Mouse (Mus musculus): ENCODE data around the gene Idi1.
"Not testable (repeated sequence)": the region's sequence is repeated elsewhere in the genome, so short reads cannot be mapped to it uniquely, and the experiment has no call there.

The Idi1 gene

DNA sequence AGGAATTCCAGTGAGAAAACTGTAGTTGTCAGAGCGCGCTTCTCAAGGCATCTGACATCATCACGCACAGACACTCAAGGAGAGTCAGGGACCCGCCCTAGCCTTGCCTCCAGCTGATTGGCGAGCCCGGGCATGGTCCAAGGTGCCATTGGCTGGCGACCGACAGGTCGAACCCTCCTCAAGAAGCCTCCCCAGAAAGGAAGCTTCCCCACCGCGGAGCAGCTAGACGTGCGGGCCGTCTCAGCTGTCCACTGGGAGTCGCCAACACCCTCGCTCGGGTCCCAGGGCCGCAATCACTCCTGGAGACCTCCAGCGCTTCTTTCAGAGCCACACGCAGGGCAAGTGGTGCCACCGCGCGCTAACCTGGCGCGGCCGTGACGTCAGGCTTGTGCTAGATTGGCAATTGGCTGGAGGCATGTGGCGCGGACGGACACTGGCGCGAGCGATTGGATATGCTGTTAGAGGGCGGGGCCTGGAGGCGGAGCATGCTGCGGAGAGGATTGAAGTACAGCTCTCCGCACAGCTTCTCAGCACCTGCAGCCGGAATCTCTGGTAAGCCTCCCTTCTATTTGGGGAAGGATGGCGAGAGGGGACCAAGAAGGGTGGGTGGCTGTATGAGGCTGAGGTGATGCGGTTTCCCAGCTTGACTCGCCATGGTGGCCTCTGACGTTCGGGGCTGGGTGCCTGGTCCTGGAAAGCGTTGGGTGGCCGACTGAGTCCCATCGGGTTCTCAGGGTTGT lies at the start of gene Idi1:
Gene Idi1, plus strand, starts transcription at position 57 of the 740 bp plus-strand sequence.
- peak; percentile 97 to 99 for DNase-seq (ENCODE audit: low spot score in 2 of 2)

GRCm38 (mm10) chr13:8838394-8838793 lies 46.9 kb upstream of the Idi1 start:
- DNase-seq (ENCODE audit: low spot score in 2 of 2), result no peak

- no peak for DNase-seq (ENCODE audit: low spot score in 2 of 2)
Measured at GRCm38 (mm10) chr13:8839111-8839510, 46.2 kb upstream of the Idi1 start.

- no peak for DNase-seq (ENCODE audit: low spot score in 2 of 2)
Measured at GRCm38 (mm10) chr13:8839937-8840336, 45.4 kb upstream of the Idi1 start.

- no peak for DNase-seq (ENCODE audit: low spot score in 2 of 2)
Measured at GRCm38 (mm10) chr13:8840941-8841340, 44.4 kb upstream of the Idi1 start.

- DNase-seq (ENCODE audit: low spot score in 2 of 2), result not testable (repeated sequence)
Measured at GRCm38 (mm10) chr13:8841846-8842245, 43.5 kb upstream of the Idi1 start.

GRCm38 (mm10) chr13:8842273-8842672 lies 43.0 kb upstream of the Idi1 start:
- no peak for DNase-seq (ENCODE audit: low spot score in 2 of 2)

DNA sequence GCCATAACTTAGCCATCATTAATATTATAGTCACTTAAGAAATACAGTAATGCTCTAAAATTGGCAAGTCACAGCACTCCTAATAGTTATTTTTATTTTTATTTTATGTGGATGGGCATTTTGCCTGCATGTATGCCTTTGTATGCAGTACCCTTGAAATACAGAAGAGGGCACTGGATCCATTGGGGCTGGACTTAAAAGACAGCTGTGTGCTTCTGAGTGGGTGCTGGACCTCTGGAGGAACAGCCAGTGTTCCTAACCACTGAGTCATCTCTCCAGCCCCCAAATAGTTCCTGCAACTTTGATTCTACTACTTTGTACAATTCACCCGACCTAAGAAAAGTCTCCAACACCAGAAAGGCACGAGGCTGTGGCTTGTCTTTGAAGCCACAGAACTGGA lies 37.6 kb upstream of the Idi1 start:
- DNase-seq (ENCODE audit: low spot score in 2 of 2), result no peak

DNA sequence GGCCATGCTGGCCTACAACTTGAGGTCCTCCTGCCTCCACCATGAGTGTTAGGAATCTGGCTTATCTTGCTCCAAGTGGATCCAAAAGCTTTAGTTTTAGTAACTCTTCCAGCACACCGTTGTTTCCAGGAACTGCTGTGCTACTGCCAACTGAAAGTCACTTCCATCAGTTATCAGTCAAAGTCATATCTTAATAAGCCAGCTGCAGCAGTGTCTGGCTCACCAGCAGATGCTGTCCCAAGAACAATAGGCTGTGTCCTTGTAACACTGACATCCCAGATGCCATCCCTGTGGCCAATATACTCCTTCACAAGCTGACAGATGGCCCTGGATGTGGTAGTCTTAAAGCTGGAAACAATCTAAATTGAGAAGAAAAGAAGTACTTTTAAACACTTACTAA lies 36.0 kb upstream of the Idi1 start:
- DNase-seq (ENCODE audit: low spot score in 2 of 2), result no peak

DNA sequence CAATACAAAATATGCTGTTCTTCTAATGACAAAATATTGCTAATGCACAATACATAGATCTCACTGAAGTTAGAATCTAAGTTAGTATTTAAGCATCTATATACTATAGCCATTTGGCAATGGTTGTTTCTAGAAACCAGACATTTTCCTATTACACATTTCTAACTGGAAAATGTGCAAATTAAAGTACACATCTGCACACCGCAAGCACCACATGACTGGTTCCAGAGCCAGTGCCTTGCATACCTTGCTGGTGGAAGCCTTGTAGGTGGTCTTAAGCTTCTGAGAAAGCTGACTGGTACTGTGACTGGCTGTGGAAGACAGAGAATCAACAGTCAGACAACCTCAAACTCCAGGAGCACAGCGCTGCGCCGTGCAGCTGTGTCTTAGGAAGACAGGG lies 31.9 kb upstream of the Idi1 start:
- no peak for DNase-seq (ENCODE audit: low spot score in 2 of 2)

- DNase-seq (ENCODE audit: low spot score in 2 of 2), result no peak
Measured at GRCm38 (mm10) chr13:8854769-8855168, 30.5 kb upstream of the Idi1 start.

DNA sequence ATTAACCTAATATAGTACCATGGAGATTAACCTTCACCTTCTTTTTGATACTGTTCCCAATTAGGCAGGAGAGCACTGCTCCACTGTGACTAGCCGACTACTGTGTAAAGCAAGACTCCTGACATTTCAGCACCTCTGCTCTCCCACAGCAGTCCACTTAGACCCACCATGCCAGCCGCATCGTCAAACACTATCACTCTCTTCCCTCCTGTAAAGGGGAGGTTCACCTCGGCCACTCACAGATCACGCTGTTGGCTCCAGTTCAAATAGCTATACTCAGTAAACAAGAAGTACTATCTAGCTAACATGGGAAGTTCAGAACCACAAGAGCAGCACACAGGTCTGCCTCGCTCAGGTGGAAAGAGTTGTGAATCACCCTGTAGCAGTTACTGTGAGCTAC lies 26.8 kb upstream of the Idi1 start:
- DNase-seq (ENCODE audit: low spot score in 2 of 2), result no peak

- DNase-seq (ENCODE audit: low spot score in 2 of 2), result no peak
Measured at GRCm38 (mm10) chr13:8860861-8861260, 24.4 kb upstream of the Idi1 start.

DNA sequence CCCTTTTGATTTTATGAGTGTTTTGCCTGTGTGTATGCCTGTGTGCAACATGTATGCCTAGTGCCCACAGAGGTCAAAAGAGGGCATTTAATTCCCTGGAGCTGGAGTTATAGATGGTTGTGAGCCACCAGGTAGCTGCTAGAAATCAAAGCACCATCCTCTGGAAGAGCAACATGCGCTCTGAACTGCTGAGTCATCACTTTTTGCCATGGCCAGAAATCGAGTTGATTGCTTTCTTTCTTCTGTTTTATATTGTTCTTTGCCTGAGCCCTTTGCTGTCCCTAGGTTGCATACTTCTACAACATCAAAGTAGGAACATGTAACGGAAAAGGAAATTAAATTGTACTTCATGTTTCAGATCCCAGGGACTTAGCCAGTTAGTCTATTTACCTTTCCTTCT lies 20.3 kb upstream of the Idi1 start:
- DNase-seq (ENCODE audit: low spot score in 2 of 2), result no peak

- DNase-seq (ENCODE audit: low spot score in 2 of 2), result no peak
Measured at GRCm38 (mm10) chr13:8866612-8867011, 18.7 kb upstream of the Idi1 start.

GRCm38 (mm10) chr13:8869578-8870157 lies 15.6 kb upstream of the Idi1 start:
- no peak for DNase-seq (ENCODE audit: low spot score in 2 of 2)

- DNase-seq (ENCODE audit: low spot score in 2 of 2), result no peak
Measured at GRCm38 (mm10) chr13:8870160-8870509, 15.2 kb upstream of the Idi1 start.

DNA sequence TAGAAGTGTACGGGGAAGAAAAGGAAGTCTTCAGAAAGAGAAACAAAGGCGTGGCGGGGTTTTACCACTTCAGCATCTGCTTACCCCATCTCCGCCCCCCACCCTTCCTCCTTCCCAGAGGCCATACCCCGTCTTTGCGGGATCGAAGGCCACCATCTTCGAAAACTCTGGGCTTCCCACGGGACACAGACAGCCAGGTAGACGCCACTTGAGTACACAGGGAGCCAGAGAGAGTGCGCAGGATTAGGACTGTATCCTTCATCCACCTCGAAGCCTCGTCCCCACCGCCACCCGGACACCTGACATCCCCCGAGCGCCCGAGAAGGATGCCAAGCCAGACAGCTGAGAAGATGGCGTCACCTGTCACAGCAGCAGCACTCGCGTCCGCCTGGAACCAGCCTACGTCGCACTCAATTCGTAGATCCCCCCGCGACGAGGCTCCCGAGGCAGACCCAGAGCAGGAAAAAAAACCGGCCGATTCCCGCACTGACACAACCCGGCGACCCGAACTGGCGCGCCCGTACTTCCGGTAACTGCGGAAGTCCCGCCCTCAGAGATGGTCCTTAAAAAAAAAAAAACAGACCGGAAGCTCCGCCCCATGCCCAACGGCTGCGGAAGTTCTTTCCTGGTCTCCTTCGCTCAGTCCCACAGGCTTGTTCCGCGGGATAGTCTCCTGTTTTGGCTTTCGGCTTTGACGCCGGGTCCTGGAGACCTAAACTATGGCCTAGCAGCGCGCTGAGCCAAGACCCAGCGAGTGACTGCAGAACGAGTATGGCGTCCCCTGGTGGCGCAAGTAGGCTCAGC lies 14.6 kb upstream of the Idi1 start:
- DNase-seq (ENCODE audit: low spot score in 2 of 2), result peak; percentile 87 to 91

- DNase-seq (ENCODE audit: low spot score in 2 of 2), result peak; percentile 72 to 74
Measured at GRCm38 (mm10) chr13:8871314-8871962, 13.9 kb upstream of the Idi1 start, which contains the start of gene Wdr37. TSS of gene Wdr37 (minus strand) at chr13:8871909.

DNA sequence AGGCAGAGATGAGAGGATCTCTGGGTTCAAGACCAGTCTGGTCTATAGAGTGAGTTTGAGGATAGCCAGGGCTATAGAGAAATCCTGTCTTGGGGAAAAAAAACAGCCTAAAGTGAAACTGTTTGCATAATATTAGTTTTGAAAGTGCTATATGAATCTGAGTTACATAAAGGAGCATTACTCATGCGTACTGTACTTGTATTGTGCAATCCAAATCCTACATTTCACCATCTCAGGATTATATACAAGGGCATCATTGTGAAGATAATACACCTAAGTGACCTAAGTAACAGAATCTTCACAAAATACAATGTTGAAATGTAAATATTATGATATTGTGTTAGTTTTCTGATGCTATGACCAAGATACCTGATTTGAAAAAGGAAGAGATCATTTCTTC lies 11.5 kb upstream of the Idi1 start:
- no peak for DNase-seq (ENCODE audit: low spot score in 2 of 2)

- DNase-seq (ENCODE audit: low spot score in 2 of 2), result no peak
Measured at GRCm38 (mm10) chr13:8881611-8882010, 3.7 kb upstream of the Idi1 start.

GRCm38 (mm10) chr13:8883870-8884269 lies 1.4 kb upstream of the Idi1 start:
- DNase-seq (ENCODE audit: low spot score in 2 of 2), result not testable (repeated sequence)

Data from right cerebral cortex, adult 2 months (tissue).